Mouse (Mus musculus): ENCODE measurements around the gene H2-T24.

- TF ChIP-seq CTCF (conservative IDR thresholded peaks at IDR 0.05; ENCODE audit: low read length) (no peak), POU5F1 (IDR thresholded peaks at IDR 0.05; ENCODE audit: borderline replicate concordance, low read length) (no peak)
Observed at GRCm38 (mm10) chr17:36022098-36022497, 1.7 kb upstream of the H2-T24 start.

Measured in E14TG2a.4 (cell line).